Mouse (Mus musculus) hindbrain, embryonic 12.5 days (tissue): ENCODE data around the gene Tmem88. TPM values are rescaled to one million over a fixed set of nuclear protein-coding genes. Genes with fewer than 3 reads are reported as not detected.

Experiments used
- ATAC-seq: fragments of 200-750 bp; cut with Nextera tagmentation; 2 replicates; pipeline ENCODE4 v1.8.0; 2017; ENCODE audit warnings: moderate TSS enrichment; ENCODE audit not compliant: low FRiP score
- H3K27ac ChIP-seq: fragments of 300-500 bp; sonication (generic); 2 replicates; pipeline ENCODE4 v1.5.1; 2016; ENCODE audit warnings: mild to moderate bottlenecking
- H3K27me3 ChIP-seq: fragments of 300-500 bp; sonication (generic); 2 replicates; pipeline ENCODE4 v1.6.1; 2016; ENCODE audit warnings: mild to moderate bottlenecking
- H3K36me3 ChIP-seq: fragments of 300-500 bp; sonication (generic); 2 replicates; pipeline ENCODE4 v1.6.1; 2016; ENCODE audit warnings: mild to moderate bottlenecking
- H3K4me1 ChIP-seq: fragments of 300-500 bp; sonication (generic); 2 replicates; pipeline ENCODE4 v1.6.1; 2016
- H3K4me2 ChIP-seq: fragments of 300-500 bp; sonication (generic); replicated peaks from 2 replicates; pipeline ENCODE4 v1.6.1; 2016; ENCODE audit warnings: mild to moderate bottlenecking
- H3K4me3 ChIP-seq: fragments of 300-500 bp; sonication (generic); 2 replicates; pipeline ENCODE4 v1.5.1; 2016; ENCODE audit warnings: mild to moderate bottlenecking
- H3K9ac ChIP-seq: fragments of 300-500 bp; sonication (generic); 2 replicates; pipeline ENCODE4 v1.6.1; 2016; ENCODE audit warnings: mild to moderate bottlenecking, moderate library complexity
- H3K9me3 ChIP-seq: fragments of 300-500 bp; sonication (generic); replicated peaks from 2 replicates; pipeline ENCODE4 v1.6.1; 2016; ENCODE audit warnings: mild to moderate bottlenecking
- WGBS: fragments of 180-500 bp; shearing (Covaris S2); methylation state at CpG from one replicate; pipeline ENCODE4 v1.1.7; 2016; 5-methylcytosine and 5-hydroxymethylcytosine counted together
- polyA plus RNA-seq: library from polyadenylated mRNA; unstranded; fragments of >200 nt; fragmentation: Nextera tagmentation; extraction: Ambion mirVana; gene quantifications from 2 replicates; pipeline ENCODE4 v1.2.1, GENCODE M21; 2016

Gene Tmem88
- polyA plus RNA-seq, 1 experiment from 2014 or later, result 14.8 TPM

GRCm38 (mm10) chr11:69357690-69358089 is 40.3 kb downstream of the Tmem88 start:
- 91% methylated on average over 12 of the region's 12 CpGs for WGBS

DNA sequence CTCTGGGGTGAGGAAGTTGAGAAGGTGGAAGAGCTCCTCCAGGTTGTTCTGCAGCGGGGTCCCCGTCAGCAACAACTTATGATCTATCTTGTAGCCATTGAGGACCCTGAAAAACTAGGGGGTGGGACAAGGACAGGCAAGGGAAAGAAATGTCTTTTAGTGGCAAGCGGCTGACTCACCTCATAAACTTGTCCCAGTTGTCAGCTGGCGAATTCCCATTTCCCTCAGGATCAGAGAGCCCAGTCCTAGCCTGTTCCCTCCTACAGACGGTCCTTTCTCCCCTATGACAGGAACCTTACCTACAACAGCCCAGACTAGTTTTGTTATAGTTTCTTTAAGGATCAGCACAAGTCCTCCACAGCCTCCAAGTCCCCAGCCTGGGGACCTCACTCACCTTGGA is 41.5 kb downstream of the Tmem88 start:
- no peak for ATAC-seq
- Histone ChIP-seq H3K9me3 (no peaks in the 10 kb centered on the region), H3K27ac (no peak overlapping the region), H3K4me2 (no peak overlapping the region), H3K27me3 (no peaks in the 10 kb centered on the region), H3K9ac (no peak overlapping the region), H3K36me3 (peaks cover 99% of the 10 kb centered on the region), H3K4me3 (no peak overlapping the region), H3K4me1 (no peaks in the 10 kb centered on the region)
- 86% methylated on average over 5 of the region's 5 CpGs for WGBS

More at GRCm38 (mm10) chr11:69357690-69358089, 40.3 kb downstream of the Tmem88 start:
- H3K4me1 ChIP-seq, result 0 out of 2 replicates have a peak, but pooled peaks cover 2% of the 10 kb centered on the region
- H3K9ac ChIP-seq, result no peak overlapping the region
- no peaks in the 10 kb centered on the region for H3K9me3 ChIP-seq
- no peak for ATAC-seq
- no peak overlapping the region for H3K27ac ChIP-seq
- H3K4me3 ChIP-seq, result no peak overlapping the region
- H3K36me3 ChIP-seq, result peaks cover 96% of the 10 kb centered on the region
- no peaks in the 10 kb centered on the region for H3K27me3 ChIP-seq
- no peak overlapping the region for H3K4me2 ChIP-seq

Other genes with a start within 250 kb of the Tmem88 start
- gene Alox12b, start 241.2 kb downstream of the Tmem88 start, polyA plus RNA-seq, result 0.12 TPM in 2 replicates
- gene Alox8, start 200.4 kb downstream of the Tmem88 start, polyA plus RNA-seq, result 0.06 and 0.07 TPM in 2 replicates
- gene Gucy2e, start 161.2 kb downstream of the Tmem88 start, polyA plus RNA-seq, result 0.04 and 0.13 TPM in 2 replicates
- gene Cntrob, start 74.5 kb downstream of the Tmem88 start, polyA plus RNA-seq, result 30.2 and 37.0 TPM in 2 replicates
- gene Trappc1, start 74.3 kb downstream of the Tmem88 start, polyA plus RNA-seq, result 165 and 191 TPM in 2 replicates
- gene Kcnab3, start 72.0 kb downstream of the Tmem88 start, polyA plus RNA-seq, result 5.0 and 5.4 TPM in 2 replicates
- 49.0 and 54.6 TPM in 2 replicates for gene Rnf227, start 57.8 kb downstream of the Tmem88 start, polyA plus RNA-seq
- gene Chd3, start 28.8 kb downstream of the Tmem88 start, polyA plus RNA-seq, result 93.4 and 97.6 TPM in 2 replicates
- 94.0 and 103 TPM in 2 replicates for gene Naa38, start 2.7 kb downstream of the Tmem88 start, polyA plus RNA-seq
- 48.0 and 50.5 TPM in 2 replicates for gene Cyb5d1, start 2.6 kb downstream of the Tmem88 start, polyA plus RNA-seq
- gene Kdm6b, start 15.4 kb upstream of the Tmem88 start, polyA plus RNA-seq, result 51.4 and 51.6 TPM in 2 replicates
- 1.4 and 2.5 TPM in 2 replicates for gene Dnah2, start 150.9 kb upstream of the Tmem88 start, polyA plus RNA-seq
- gene Efnb3, start 162.0 kb upstream of the Tmem88 start, polyA plus RNA-seq, result 95.7 and 106 TPM in 2 replicates
- 29.7 and 29.9 TPM in 2 replicates for gene Wrap53, start 182.0 kb upstream of the Tmem88 start, polyA plus RNA-seq
- 105 and 109 TPM in 2 replicates for gene Trp53, start 182.1 kb upstream of the Tmem88 start, polyA plus RNA-seq
- gene Atp1b2, start 207.7 kb upstream of the Tmem88 start, polyA plus RNA-seq, result 12.1 and 18.5 TPM in 2 replicates
- gene Shbg, start 219.7 kb upstream of the Tmem88 start, polyA plus RNA-seq, result not detected in 2 replicates
- 24.4 and 26.6 TPM in 2 replicates for gene Sat2, start 223.8 kb upstream of the Tmem88 start, polyA plus RNA-seq
- 62.7 and 62.8 TPM in 2 replicates for gene Fxr2, start 234.8 kb upstream of the Tmem88 start, polyA plus RNA-seq